Mouse (Mus musculus) forebrain, embryonic 13.5 days (tissue): Measurements from ENCODE around the gene Hs2st1. TPM values are rescaled to one million over a fixed set of nuclear protein-coding genes. Genes with fewer than 3 reads are reported as not detected.
A peak's percentile ranks its signal among the peaks of the same experiment; 100 is the strongest.

Source experiments
- ATAC-seq: fragments of 200-750 bp; cut with Nextera tagmentation; 2 replicates; pipeline ENCODE4 v1.8.0; 2017
- H3K27ac ChIP-seq: fragments of 300-500 bp; sonication (generic); 2 replicates; pipeline ENCODE4 v1.5.1; 2015; ENCODE audit warnings: inconsistent platforms, mild to moderate bottlenecking, moderate library complexity
- H3K27me3 ChIP-seq: fragments of 300-500 bp; sonication (generic); 2 replicates; pipeline ENCODE4 v1.6.1; 2015; ENCODE audit warnings: mild to moderate bottlenecking, inconsistent platforms
- H3K36me3 ChIP-seq: fragments of 300-500 bp; sonication (generic); 2 replicates; pipeline ENCODE4 v1.6.1; 2015; ENCODE audit warnings: mild to moderate bottlenecking, inconsistent platforms; ENCODE audit not compliant: poor library complexity, severe bottlenecking
- H3K4me1 ChIP-seq: fragments of 300-500 bp; sonication (generic); 2 replicates; pipeline ENCODE4 v1.6.1; 2015; ENCODE audit warnings: inconsistent platforms
- H3K4me2 ChIP-seq: fragments of 300-500 bp; sonication (generic); 2 replicates; pipeline ENCODE4 v1.6.1; 2015; ENCODE audit warnings: inconsistent platforms, mild to moderate bottlenecking, moderate library complexity
- H3K4me3 ChIP-seq: fragments of 300-500 bp; sonication (generic); 2 replicates; pipeline ENCODE4 v1.5.1; 2015; ENCODE audit warnings: mild to moderate bottlenecking, inconsistent platforms
- H3K9ac ChIP-seq: fragments of 300-500 bp; sonication (generic); 2 replicates; pipeline ENCODE4 v1.6.1; 2015; ENCODE audit warnings: mild to moderate bottlenecking, inconsistent platforms
- H3K9me3 ChIP-seq: fragments of 300-500 bp; sonication (generic); replicated peaks from 2 replicates; pipeline ENCODE4 v1.6.1; 2016; ENCODE audit warnings: inconsistent platforms
- WGBS: fragments of 180-500 bp; shearing (Covaris S2); methylation state at CpG from one replicate; pipeline ENCODE4 v1.1.7; 2015; 5-methylcytosine and 5-hydroxymethylcytosine counted together
- polyA plus RNA-seq: library from polyadenylated mRNA; unstranded; fragments of >200 nt; fragmentation: Nextera tagmentation; extraction: Ambion mirVana; gene quantifications from 2 replicates; pipeline ENCODE4 v1.2.1, GENCODE M21; 2015

The Hs2st1 gene
- polyA plus RNA-seq, 1 experiment from 2014 or later = 23.3 TPM

- H3K4me2 ChIP-seq = no peak overlapping the region
- H3K36me3 ChIP-seq = no peaks in the 10 kb centered on the region
- no peak overlapping the region for H3K4me3 ChIP-seq
- H3K9me3 ChIP-seq = no peaks in the 10 kb centered on the region
- ATAC-seq = no peak
- H3K9ac ChIP-seq = no peak overlapping the region
- WGBS = 58% methylated on average over 7 of the region's 7 CpGs
- no peak overlapping the region for H3K27ac ChIP-seq
- H3K4me1 ChIP-seq = peaks cover 10% of the 10 kb centered on the region
- H3K27me3 ChIP-seq = 0 out of 2 replicates have a peak, but pooled peaks cover 6% of the 10 kb centered on the region
Measured at GRCm38 (mm10) chr3:144394454-144394943, 175.5 kb downstream of the Hs2st1 start.

GRCm38 (mm10) chr3:144386446-144386845 lies 183.5 kb downstream of the Hs2st1 start:
- H3K27me3 ChIP-seq = peaks cover 10% of the 10 kb centered on the region
- H3K4me3 ChIP-seq = no peak overlapping the region
- 83% methylated on average over 4 of the region's 4 CpGs for WGBS
- no peak overlapping the region for H3K9ac ChIP-seq
- H3K4me2 ChIP-seq = no peak overlapping the region
- H3K27ac ChIP-seq = no peak overlapping the region
- H3K9me3 ChIP-seq = no peaks in the 10 kb centered on the region
- peak; percentile 45; the same call in 1 of the 2 replicates for ATAC-seq
- no peaks in the 10 kb centered on the region for H3K36me3 ChIP-seq
- H3K4me1 ChIP-seq = no peaks in the 10 kb centered on the region

- WGBS = 91% methylated on average over 10 of the region's 10 CpGs
- Histone ChIP-seq H3K4me2 (no peak overlapping the region), H3K27ac (no peak overlapping the region), H3K36me3 (no peaks in the 10 kb centered on the region), H3K27me3 (peaks cover 16% of the 10 kb centered on the region), H3K4me1 (peaks cover 10% of the 10 kb centered on the region), H3K9me3 (no peaks in the 10 kb centered on the region), H3K9ac (no peak overlapping the region), H3K4me3 (no peak overlapping the region)
- no peak for ATAC-seq
Measured at GRCm38 (mm10) chr3:144384648-144385047, 185.3 kb downstream of the Hs2st1 start.

GRCm38 (mm10) chr3:144381431-144381980 lies 188.5 kb downstream of the Hs2st1 start:
- Histone ChIP-seq H3K36me3 (no peaks in the 10 kb centered on the region), H3K4me2 (peak overlapping the region; percentile 54), H3K9me3 (no peaks in the 10 kb centered on the region), H3K4me1 (peaks cover 39% of the 10 kb centered on the region), H3K9ac (no peak overlapping the region), H3K27ac (no peak overlapping the region), H3K4me3 (no peak overlapping the region), H3K27me3 (peaks cover 19% of the 10 kb centered on the region)
- no peak for ATAC-seq
- WGBS = 44% methylated on average over 15 of the region's 16 CpGs

GRCm38 (mm10) chr3:144380921-144381320 lies 189.1 kb downstream of the Hs2st1 start:
- peak; percentile 74 for ATAC-seq
- H3K36me3 ChIP-seq = no peaks in the 10 kb centered on the region
- peak overlapping the region; percentile 20; the same call in 1 of the 2 replicates for H3K4me3 ChIP-seq
- H3K9me3 ChIP-seq = no peaks in the 10 kb centered on the region
- peaks cover 25% of the 10 kb centered on the region for H3K27me3 ChIP-seq
- H3K27ac ChIP-seq = no peak overlapping the region
- peak overlapping the region; percentile 54 for H3K4me2 ChIP-seq
- H3K9ac ChIP-seq = 0 out of 2 replicates have a peak overlapping the region, but pooled peaks have one; percentile 34
- WGBS = 3% methylated on average over 18 of the region's 18 CpGs
- H3K4me1 ChIP-seq = peaks cover 39% of the 10 kb centered on the region

- no peaks in the 10 kb centered on the region for H3K9me3 ChIP-seq
- H3K4me1 ChIP-seq = peaks cover 39% of the 10 kb centered on the region
- no peak for ATAC-seq
- H3K4me2 ChIP-seq = no peak overlapping the region
- WGBS = 71% methylated on average over 4 of the region's 4 CpGs
- H3K27me3 ChIP-seq = peaks cover 33% of the 10 kb centered on the region
- H3K27ac ChIP-seq = no peak overlapping the region
- H3K4me3 ChIP-seq = no peak overlapping the region
- H3K36me3 ChIP-seq = no peaks in the 10 kb centered on the region
- H3K9ac ChIP-seq = no peak overlapping the region
Measured at GRCm38 (mm10) chr3:144379801-144380200, 190.2 kb downstream of the Hs2st1 start.

Other genes starting within 250 kb of the Hs2st1 start
- 560 and 579 TPM in 2 replicates for gene Selenof, start 123 bp upstream of the Hs2st1 start, polyA plus RNA-seq
- gene Sh3glb1, start 150.2 kb upstream of the Hs2st1 start, polyA plus RNA-seq = 87.4 and 95.6 TPM in 2 replicates
- 0.12 and 0.24 TPM in 2 replicates for gene Clca3a1, start 190.8 kb upstream of the Hs2st1 start, polyA plus RNA-seq
- gene Clca3a2, start 249.3 kb upstream of the Hs2st1 start, polyA plus RNA-seq = 0.08 TPM in 1 of 2 replicates, not detected in the other